Mouse (Mus musculus) adrenal gland, postnatal 14 days (tissue): ENCODE data around the gene Ndufaf2. TPM values are rescaled to one million over a fixed set of nuclear protein-coding genes. Genes with fewer than 3 reads are reported as not detected.
A peak's percentile ranks its signal among the peaks of the same experiment; 100 is the strongest.

Experiments
- DNase-seq: peaks from one replicate; pipeline ENCODE4 v3.0.0; 2021; ENCODE audit warnings: mixed read lengths
- long read RNA-seq, 2 experiments: library from polyadenylated mRNA; stranded (forward); transcript quantifications; one replicate each; pipeline ENCODE4 v2.0.0; 2021
- total RNA-seq: library from RNA; stranded (reverse); gene quantifications from 2 replicates; pipeline ENCODE4 v1.2.3, GENCODE M21; 2021

Ndufaf2 gene
- total RNA-seq: 40.5 and 45.4 TPM in 2 replicates
- long read RNA-seq, experiment 1, transcript Ndufaf2-201 (4 exons, 678 nt): major isoform, 23 of 35 reads
- long read RNA-seq, experiment 1, partial matches to known transcripts: 2 of 35 reads
- long read RNA-seq, experiment 1, other reads (novel, unspliced or antisense): 10 of 35 reads
- long read RNA-seq, experiment 2, transcript Ndufaf2-201 (4 exons, 678 nt): major isoform, 18 of 26 reads
- long read RNA-seq, experiment 2, partial matches to known transcripts: 4 of 26 reads
- long read RNA-seq, experiment 2, other reads (novel, unspliced or antisense): 4 of 26 reads

- peak; percentile 98 for DNase-seq
Measured at GRCm38 (mm10) chr13:108158465-108159240, at the start of gene Ndufaf2, which contains the start of gene Ercc8. Gene Ndufaf2, minus strand, starts transcription at chr13:108158623. Gene Ercc8, plus strand, starts transcription at chr13:108158731.

DNA sequence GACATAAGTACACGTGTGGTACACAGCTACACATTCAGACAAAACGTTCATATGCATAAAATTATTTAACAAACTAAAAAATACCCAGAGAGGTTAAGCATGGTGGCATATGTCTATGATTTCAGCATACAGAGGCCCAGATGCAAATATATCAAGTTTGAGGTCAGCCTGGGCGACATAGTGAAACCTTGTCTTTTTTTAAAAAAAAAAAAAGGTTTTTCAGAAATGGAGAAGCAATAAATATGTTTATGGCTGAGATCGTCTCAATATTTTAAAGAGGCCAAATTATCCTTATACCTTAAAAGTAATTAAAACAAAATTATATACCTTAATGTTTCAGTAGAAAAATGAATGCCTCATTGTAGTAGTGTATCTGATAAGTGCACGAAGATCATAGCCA lies 49.7 kb upstream of the Ndufaf2 start:
- DNase-seq: no peak

DNA sequence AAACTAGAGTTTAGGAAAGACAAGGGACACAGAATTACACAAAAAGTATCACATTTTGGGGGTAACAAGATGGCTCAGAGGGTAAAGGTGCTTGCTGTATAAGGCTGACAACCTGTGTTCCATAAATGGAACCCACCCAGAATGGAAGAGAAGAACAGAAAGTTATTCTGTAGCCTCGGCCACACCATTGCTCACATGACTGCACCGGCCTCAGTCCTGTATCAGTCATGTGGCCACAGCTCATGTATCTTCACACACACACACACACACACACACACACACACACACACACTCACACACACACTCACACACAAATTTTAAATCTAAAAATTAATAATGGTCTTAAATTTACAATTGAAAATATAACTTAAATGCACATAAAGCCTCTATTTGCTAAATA lies 49.0 kb upstream of the Ndufaf2 start:
- no peak for DNase-seq

- no peak for DNase-seq
Measured at GRCm38 (mm10) chr13:108204857-108205256, 46.4 kb upstream of the Ndufaf2 start.

- DNase-seq: no peak
Measured at GRCm38 (mm10) chr13:108195474-108195873, 37.1 kb upstream of the Ndufaf2 start.

- DNase-seq: peak; percentile 63
Measured at GRCm38 (mm10) chr13:108191074-108191720, 32.8 kb upstream of the Ndufaf2 start.

GRCm38 (mm10) chr13:108187994-108188393 lies 29.6 kb upstream of the Ndufaf2 start:
- no peak for DNase-seq

DNA sequence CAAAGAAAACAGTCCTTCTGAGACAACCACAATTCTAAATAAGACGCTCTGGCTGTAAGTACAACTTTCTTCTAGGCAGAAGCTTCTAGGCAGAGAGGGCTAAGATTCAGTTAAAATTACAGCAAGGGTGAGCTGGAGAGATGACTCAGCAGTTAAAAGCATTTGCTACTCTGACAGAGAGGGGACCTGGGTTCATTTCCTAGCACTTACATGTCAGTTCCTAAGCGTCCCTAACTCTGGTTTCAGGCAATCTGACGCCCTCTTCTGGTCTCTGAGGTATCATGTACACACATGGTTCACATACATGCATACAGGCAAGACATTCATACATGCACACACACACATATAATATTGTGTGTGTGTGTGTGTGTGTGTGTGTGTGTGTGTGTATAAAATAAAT lies 27.1 kb upstream of the Ndufaf2 start:
- no peak for DNase-seq

GRCm38 (mm10) chr13:108184743-108185255 lies 26.4 kb upstream of the Ndufaf2 start:
- DNase-seq: no peak

- DNase-seq: no peak
Measured at GRCm38 (mm10) chr13:108180821-108181220, 22.4 kb upstream of the Ndufaf2 start.

DNA sequence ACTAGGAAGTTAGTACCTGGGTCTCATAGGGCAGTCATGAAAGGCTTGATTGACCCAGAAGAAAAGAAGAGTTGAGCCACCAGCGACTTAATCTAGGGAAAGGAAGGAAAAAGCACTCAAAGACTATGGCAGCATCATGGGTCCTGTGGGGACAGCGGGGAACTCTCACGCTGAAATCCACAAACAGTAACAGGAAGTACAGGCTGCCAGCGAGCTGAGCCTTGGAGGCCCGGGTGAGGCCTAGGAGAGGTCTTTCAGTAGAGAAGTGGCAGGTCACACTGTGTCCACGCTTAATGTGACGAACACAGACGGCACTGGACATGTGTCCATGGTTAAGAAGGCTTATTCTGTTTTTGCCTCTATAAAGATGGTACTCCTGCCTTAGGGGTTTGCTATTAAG lies 21.2 kb upstream of the Ndufaf2 start:
- no peak for DNase-seq

DNA sequence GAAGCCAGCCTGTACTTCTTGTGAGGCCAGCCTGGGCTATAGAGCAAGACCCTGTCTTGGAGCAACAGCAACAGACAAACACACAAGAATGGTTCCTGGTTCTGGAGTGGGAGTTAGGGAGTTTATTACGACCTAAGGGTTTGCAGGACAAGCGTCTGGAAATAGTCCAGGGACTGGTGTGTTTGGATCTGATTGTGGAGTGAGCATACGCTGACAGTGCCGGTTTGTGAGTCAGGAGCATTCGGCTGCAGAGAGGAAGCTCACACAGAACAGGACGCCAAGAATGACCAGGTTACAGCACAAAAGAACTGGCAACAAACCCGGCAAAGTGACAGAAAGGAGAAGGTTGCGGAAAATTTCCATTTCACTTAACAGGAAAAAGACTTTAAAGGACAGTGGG lies 12.1 kb upstream of the Ndufaf2 start:
- no peak for DNase-seq

DNA sequence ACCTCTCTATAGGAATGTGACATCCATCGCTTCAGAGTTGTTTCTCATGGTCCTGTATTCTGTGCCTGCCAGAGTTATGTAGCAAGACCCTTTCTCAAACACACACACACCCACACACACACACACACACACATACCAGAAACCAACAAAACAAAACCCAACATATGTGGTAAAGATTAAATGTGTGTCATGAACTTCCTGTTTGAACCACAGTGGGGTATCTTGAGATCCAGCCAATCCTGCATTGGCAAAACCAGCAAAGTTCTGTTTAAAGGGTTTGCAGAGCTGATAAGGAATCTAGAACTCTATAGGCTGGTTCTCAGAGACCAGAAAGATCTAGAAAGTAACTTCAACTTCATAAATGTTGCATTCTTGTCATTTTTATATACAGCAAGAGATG lies 11.6 kb upstream of the Ndufaf2 start:
- DNase-seq: no peak

DNA sequence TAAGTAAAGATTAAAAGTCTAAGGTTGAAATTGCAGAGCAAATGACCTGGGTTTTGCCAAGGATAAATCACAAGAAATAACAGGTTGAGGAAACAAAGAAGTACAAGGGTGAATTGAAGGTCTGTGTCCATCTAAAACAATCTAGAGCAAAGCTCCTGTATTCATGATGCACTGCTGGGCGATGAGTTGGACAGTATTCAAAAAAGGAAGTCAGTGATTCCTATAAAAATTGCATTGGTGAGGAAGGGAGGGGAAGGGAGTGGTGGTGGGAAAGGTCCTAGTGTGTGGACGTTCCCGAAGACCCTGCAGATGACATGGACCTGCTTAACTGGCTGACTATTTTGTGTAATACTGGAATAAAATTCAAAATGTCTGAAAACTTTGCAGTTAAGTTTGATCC lies 6.2 kb upstream of the Ndufaf2 start:
- DNase-seq: no peak

GRCm38 (mm10) chr13:108163912-108164311 lies 5.5 kb upstream of the Ndufaf2 start:
- DNase-seq: no peak

DNA sequence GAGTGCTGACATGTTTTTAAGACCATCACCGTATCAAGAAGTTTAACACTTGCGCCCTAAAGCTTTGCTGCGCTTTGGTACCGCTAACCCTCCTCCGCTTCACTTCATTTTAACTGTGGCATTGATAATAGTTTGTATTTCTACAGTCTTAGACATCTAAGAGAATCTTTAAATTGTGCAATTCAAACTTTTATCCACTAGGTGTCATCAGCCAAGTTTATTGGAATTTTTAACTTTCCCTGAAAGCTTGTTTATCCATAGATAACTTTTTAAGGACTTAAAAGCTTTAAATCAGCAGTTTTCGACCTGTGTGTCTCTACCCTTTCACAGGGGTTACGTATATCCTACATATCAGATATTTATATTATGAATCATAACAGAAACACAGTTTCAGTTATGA lies 1.5 kb upstream of the Ndufaf2 start:
- DNase-seq: no peak

DNA sequence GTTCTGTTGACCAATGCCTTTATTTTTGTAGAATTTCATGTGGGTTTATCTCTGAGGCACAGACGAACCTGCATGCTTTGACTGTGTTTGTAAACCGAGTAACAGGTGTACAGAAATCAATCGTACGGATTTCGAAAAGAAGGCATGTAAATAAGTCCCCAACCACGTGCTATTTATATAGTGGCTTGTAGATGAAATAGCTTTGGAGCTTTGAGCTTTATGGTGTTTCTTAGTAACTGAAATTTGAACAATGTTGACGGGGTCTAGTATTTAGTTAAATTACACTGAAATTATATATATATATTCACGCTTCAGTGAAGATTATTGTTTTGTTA lies 785 bp upstream of the Ndufaf2 start:
- no peak for DNase-seq

DNA sequence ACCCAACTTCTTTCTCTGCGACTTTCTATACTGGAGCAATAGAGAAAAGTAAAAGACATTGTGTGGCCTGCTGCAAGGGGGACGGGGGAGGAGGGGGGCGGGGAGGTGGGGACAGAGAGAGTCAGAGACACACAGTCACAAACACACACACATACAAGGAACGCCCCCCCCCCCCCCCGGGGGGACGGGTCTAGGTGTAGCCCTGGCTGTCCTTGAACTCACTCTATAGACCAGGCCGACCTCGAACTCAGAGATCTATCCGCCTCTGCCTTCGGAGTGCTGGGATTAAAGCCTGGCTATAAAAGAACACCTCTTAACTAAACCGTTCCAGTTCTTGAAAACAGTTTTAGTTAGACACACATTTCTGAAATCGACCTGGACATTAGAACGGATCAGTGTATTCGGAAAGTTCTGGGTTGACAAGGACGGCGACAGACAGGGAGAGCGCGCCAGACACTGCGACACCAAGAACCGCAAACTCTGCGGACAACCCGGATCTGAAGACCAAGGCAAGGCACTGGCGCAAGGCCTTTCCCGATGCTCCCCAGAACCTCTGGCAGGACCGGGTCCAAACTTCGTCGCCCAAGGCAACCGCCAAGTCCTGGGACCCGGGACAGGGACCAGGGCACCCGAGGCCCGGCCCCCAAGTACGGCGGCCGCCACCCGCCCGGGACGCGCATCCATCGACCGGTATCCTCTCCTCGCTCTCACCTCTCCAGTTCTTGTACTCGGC lies 525 bp downstream of the Ndufaf2 start:
- no peak for DNase-seq

- DNase-seq: no peak
Measured at GRCm38 (mm10) chr13:108157156-108157555, 1.3 kb downstream of the Ndufaf2 start.

GRCm38 (mm10) chr13:108152650-108153372 lies 5.6 kb downstream of the Ndufaf2 start:
- DNase-seq: peak; percentile 80

GRCm38 (mm10) chr13:108151782-108152181 lies 6.6 kb downstream of the Ndufaf2 start:
- DNase-seq: peak; percentile 32

GRCm38 (mm10) chr13:108144086-108144485 lies 14.3 kb downstream of the Ndufaf2 start:
- no peak for DNase-seq
